Mouse (Mus musculus) ES-Bruce4 (cell line): ENCODE data around the gene Rnf180. TPM values are rescaled to one million over a fixed set of nuclear protein-coding genes. Genes with fewer than 3 reads are reported as not detected.

Experiments used
- H3K27ac ChIP-seq: 2 replicates; pipeline ENCODE4 v1.5.1; 2012; ENCODE audit warnings: low read length, inconsistent platforms; ENCODE audit not compliant: insufficient read depth
- H3K27me3 ChIP-seq: 2 replicates; pipeline ENCODE4 v1.6.1; 2012; ENCODE audit warnings: mild to moderate bottlenecking, low read length, inconsistent platforms; ENCODE audit not compliant: control insufficient read depth, poor library complexity, insufficient read depth, severe bottlenecking
- H3K36me3 ChIP-seq: 2 replicates; pipeline ENCODE4 v1.6.1; 2012; ENCODE audit warnings: inconsistent platforms, mild to moderate bottlenecking, low read length, moderate library complexity; ENCODE audit not compliant: control insufficient read depth, poor library complexity, insufficient read depth, severe bottlenecking
- H3K4me1 ChIP-seq: one replicate; pipeline ENCODE4 v1.8.1; 2011; ENCODE audit warnings: low read length; ENCODE audit not compliant: control insufficient read depth, insufficient read depth
- H3K4me3 ChIP-seq: 2 replicates; pipeline ENCODE4 v1.5.1; 2011; ENCODE audit warnings: low read depth, mild to moderate bottlenecking, low read length
- H3K9ac ChIP-seq: 2 replicates; pipeline ENCODE4 v1.6.1; 2012; ENCODE audit warnings: low read depth, mild to moderate bottlenecking, inconsistent platforms; ENCODE audit not compliant: poor library complexity, severe bottlenecking
- H3K9me3 ChIP-seq: replicated peaks from 2 replicates; pipeline ENCODE4 v1.6.1; 2012; ENCODE audit warnings: mild to moderate bottlenecking, low read length, inconsistent platforms; ENCODE audit not compliant: control insufficient read depth, poor library complexity, insufficient read depth, severe bottlenecking
- CTCF ChIP-seq: IDR thresholded peaks from one replicate; pipeline ENCODE4 v1.8.1; 2011; ENCODE audit warnings: low read depth, low read length
- EP300 ChIP-seq: IDR thresholded peaks from 2 replicates; pipeline ENCODE4 v1.6.1; 2011; ENCODE audit warnings: low read depth, low read length; ENCODE audit not compliant: insufficient read depth
- POLR2A ChIP-seq: IDR thresholded peaks from one replicate; pipeline ENCODE4 v1.8.1; 2011; ENCODE audit warnings: low read length; ENCODE audit not compliant: insufficient read depth
- polyA plus RNA-seq: library from polyadenylated mRNA; stranded (reverse); fragments of >200 nt; gene quantifications from 2 replicates; pipeline ENCODE4 v1.2.4, GENCODE M21; 2011; ENCODE audit warnings: low read depth; ENCODE audit not compliant: missing spikeins, insufficient read depth, insufficient read length

Rnf180 gene
- polyA plus RNA-seq, 1 experiment, result 1.1 TPM

DNA sequence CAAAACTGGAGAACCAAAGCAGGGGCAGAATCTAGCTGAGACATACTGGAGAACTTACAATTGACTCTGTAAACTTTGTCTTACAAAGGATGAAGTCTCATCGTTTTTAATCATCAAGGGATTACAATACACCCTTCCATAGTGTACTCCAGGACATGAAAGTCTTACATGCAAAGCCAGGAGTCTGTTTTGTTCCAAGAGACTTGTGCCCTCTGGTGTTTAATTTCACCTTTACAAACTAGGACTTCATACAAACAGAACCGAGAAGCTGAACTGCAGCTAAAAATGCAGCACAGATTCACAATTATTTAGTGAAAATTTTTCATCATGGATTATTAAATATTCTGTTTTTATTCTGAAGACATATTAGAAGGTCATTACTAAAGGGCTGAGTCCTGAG, 53.8 kb downstream of the Rnf180 start:
- H3K9me3 ChIP-seq, result peaks cover 9% of the 10 kb centered on the region
- no peaks in the 10 kb centered on the region for H3K36me3 ChIP-seq
- no peak for TF ChIP-seq POLR2A
- TF ChIP-seq EP300, result no peak
- TF ChIP-seq CTCF, result no peak
- H3K4me3 ChIP-seq, result no peak overlapping the region
- no peak overlapping the region for H3K27ac ChIP-seq
- no peak overlapping the region for H3K9ac ChIP-seq
- H3K4me1 ChIP-seq, result no peaks in the 10 kb centered on the region
- no peaks in the 10 kb centered on the region for H3K27me3 ChIP-seq

DNA sequence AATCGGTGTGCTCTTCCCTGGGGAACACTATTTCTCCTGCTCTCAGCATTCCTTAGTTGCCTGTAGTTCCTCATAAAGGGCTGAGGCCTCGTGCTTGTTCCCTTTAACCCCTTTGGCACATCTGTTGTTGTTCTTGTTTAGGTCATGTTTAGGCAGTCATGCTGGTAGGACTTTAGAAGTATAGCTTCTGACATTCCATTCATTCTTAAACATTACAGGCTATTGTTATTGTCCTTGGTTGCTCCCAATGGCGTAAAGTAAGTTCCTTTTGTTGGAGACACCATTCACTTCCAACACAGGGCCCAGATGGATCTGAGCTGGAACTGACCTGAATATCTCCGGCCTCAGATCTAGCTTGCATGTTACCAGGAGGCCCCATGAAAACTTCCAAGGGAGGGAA, 67.5 kb downstream of the Rnf180 start:
- Histone ChIP-seq H3K27ac (no peak overlapping the region), H3K36me3 (no peaks in the 10 kb centered on the region), H3K27me3 (no peaks in the 10 kb centered on the region), H3K9ac (no peak overlapping the region), H3K4me3 (no peak overlapping the region), H3K4me1 (no peaks in the 10 kb centered on the region), H3K9me3 (no peaks in the 10 kb centered on the region)
- TF ChIP-seq POLR2A, result no peak
- no peak for TF ChIP-seq CTCF
- TF ChIP-seq EP300, result no peak

DNA sequence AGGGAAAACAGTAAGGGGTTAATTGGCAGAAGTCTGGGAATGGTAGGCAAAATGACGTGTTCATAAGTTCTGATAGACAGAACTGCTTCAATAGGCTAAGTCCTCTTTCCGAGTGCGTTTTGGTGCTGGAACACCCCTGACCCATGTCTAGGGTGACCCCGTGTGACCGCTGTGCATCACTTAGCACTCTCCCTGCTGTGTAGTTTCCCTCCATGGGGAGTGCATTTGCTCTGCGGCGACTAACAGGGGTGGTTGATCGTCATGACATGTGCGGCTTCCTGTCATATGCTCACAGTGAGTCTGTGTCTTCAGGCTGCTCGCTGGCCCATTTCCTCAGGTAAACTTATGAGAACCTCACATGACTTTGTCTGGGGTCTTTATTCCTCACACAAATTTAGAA, 70.6 kb downstream of the Rnf180 start:
- no peaks in the 10 kb centered on the region for H3K27me3 ChIP-seq
- H3K9me3 ChIP-seq, result no peaks in the 10 kb centered on the region
- TF ChIP-seq CTCF, result no peak
- TF ChIP-seq EP300, result no peak
- TF ChIP-seq POLR2A, result no peak
- H3K9ac ChIP-seq, result no peak overlapping the region
- H3K27ac ChIP-seq, result no peak overlapping the region
- no peaks in the 10 kb centered on the region for H3K4me1 ChIP-seq
- H3K36me3 ChIP-seq, result no peaks in the 10 kb centered on the region
- H3K4me3 ChIP-seq, result no peak overlapping the region

DNA sequence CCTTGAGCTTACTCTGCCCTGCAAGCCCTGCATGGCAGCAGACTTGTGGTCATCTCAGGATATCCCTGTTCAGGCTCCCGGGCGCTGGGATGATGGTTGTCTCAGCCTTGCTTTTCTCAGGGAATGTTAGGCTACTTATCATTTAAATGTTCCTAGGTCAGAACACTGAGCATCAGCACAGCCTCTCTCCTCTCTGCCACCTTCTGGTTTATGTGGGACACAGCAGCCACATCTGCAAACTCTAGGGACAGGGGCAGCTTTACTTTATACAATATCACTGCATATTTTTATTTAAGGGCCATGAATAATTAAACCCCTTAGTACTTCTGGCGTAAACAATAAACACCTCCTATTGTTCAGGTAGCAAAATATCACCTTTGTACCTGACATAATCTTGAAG, 71.5 kb downstream of the Rnf180 start:
- Histone ChIP-seq H3K9ac (no peak overlapping the region), H3K4me1 (no peaks in the 10 kb centered on the region), H3K36me3 (no peaks in the 10 kb centered on the region), H3K27ac (no peak overlapping the region), H3K27me3 (no peaks in the 10 kb centered on the region), H3K9me3 (no peaks in the 10 kb centered on the region), H3K4me3 (no peak overlapping the region)
- TF ChIP-seq POLR2A (no peak), EP300 (no peak), CTCF (peak; percentile 25)

DNA sequence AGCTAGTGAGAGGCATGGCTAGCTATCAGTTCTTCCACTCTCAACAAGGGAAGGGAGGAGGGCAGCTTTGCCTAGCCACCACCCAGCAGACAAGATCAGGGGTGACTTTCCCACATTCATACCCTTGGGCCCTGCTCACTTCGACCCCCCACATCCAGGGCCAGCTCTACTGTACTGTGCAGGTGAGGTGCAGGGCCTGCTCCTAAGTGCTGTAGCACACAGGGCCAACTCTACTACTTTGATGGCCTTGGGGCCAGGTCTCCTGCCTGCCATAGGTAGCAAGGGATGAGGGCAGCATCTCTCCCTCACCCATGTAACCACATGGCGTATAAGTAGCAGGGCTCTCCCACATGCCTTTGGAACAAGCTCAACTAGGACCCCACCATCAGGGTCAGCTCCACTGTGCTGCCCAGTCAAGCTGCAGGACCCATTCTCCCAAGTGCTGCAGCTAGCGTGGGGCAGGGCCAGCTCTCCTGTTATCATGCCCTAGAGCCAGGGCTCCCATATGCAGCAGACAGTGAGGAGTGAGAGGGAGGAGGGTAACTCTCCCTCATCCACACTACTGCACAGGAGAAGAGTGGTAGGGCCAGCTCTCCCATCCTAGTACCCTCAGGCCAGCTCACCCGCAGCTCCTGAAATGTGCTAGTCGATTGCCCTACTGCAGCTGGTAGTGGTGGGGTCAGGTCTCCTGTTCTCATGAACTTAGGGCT, 72.4 kb downstream of the Rnf180 start:
- no peak overlapping the region for H3K27ac ChIP-seq
- no peaks in the 10 kb centered on the region for H3K9me3 ChIP-seq
- TF ChIP-seq CTCF (no peak), EP300 (no peak), POLR2A (no peak)
- no peaks in the 10 kb centered on the region for H3K27me3 ChIP-seq
- no peaks in the 10 kb centered on the region for H3K4me1 ChIP-seq
- no peak overlapping the region for H3K9ac ChIP-seq
- H3K36me3 ChIP-seq, result no peaks in the 10 kb centered on the region
- H3K4me3 ChIP-seq, result no peak overlapping the region

DNA sequence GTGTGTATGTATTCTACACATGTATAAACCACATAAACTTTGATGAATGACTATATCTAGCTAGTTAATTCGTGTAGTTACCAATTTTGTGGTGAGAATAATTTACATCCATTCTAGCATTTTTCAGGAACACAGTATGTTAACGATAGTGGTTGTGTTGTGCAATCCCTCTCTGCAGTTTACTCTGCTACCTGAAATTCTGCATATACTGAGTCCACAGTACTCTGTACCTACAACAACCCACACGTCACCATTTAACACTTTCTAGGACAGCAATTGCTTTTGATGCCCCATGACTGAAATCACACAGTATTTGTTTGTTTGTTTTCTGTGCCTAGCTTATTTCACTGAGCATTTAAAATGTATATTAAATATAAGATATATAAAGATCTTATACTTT, 83.9 kb downstream of the Rnf180 start:
- H3K27me3 ChIP-seq, result no peaks in the 10 kb centered on the region
- no peaks in the 10 kb centered on the region for H3K4me1 ChIP-seq
- no peak overlapping the region for H3K27ac ChIP-seq
- no peak overlapping the region for H3K4me3 ChIP-seq
- no peaks in the 10 kb centered on the region for H3K9me3 ChIP-seq
- H3K9ac ChIP-seq, result no peak overlapping the region
- no peaks in the 10 kb centered on the region for H3K36me3 ChIP-seq
- TF ChIP-seq CTCF (no peak), POLR2A (no peak), EP300 (no peak)
